Mouse (Mus musculus) brain, embryonic 14.5 days (tissue): ENCODE results near the gene Ranbp3.

Source experiments
- CTCF ChIP-seq: fragments of 200-500 bp; IDR thresholded peaks from 2 replicates; pipeline ENCODE4 v1.5.1; 2012; ENCODE audit warnings: inconsistent platforms, mild to moderate bottlenecking, moderate library complexity, borderline replicate concordance; ENCODE audit not compliant: insufficient read depth, insufficient read length; ENCODE audit errors: extremely low read depth
- POLR2A ChIP-seq: fragments of 200-500 bp; IDR thresholded peaks from 2 replicates; pipeline ENCODE4 v1.6.1; 2012; ENCODE audit warnings: mild to moderate bottlenecking, inconsistent platforms, borderline replicate concordance; ENCODE audit not compliant: poor library complexity, insufficient read depth, insufficient read length, severe bottlenecking; ENCODE audit errors: extremely low read depth

GRCm38 (mm10) chr17:56759261-56759660 is 86.2 kb downstream of the Ranbp3 start:
- TF ChIP-seq POLR2A = no peak
- TF ChIP-seq CTCF = no peak
